Mouse (Mus musculus) E14TG2a.4 (cell line): ENCODE results near the gene Ung.
A peak's percentile ranks its signal among the peaks of the same experiment; 100 is the strongest.

ENCODE experiments used
- H3K27me3 ChIP-seq: 2 replicates; pipeline ENCODE4 v1.6.1; 2014; ENCODE audit warnings: low read length, control low read depth; ENCODE audit not compliant: insufficient read depth
- H3K36me3 ChIP-seq: 2 replicates; pipeline ENCODE4 v1.6.1; 2014; ENCODE audit warnings: low read length, control low read depth; ENCODE audit not compliant: insufficient read depth
- H3K4me1 ChIP-seq: replicated peaks from 2 replicates; pipeline ENCODE4 v1.6.1; 2014; ENCODE audit warnings: low read depth, low read length, control low read depth
- H3K4me3 ChIP-seq: replicated peaks from 2 replicates; pipeline ENCODE4 v1.5.1; 2014; ENCODE audit warnings: mild to moderate bottlenecking, low read length
- H3K9me3 ChIP-seq: 2 replicates; pipeline ENCODE4 v1.6.1; 2014; ENCODE audit warnings: low read length, control low read depth
- CTCF ChIP-seq: conservative IDR thresholded peaks from 2 replicates; pipeline ENCODE4 v1.5.1; 2014; ENCODE audit warnings: low read length
- NANOG ChIP-seq: IDR thresholded peaks from 2 replicates; pipeline ENCODE4 v1.6.1; 2014; ENCODE audit warnings: borderline replicate concordance, low read length, mixed read lengths
- POU5F1 ChIP-seq: IDR thresholded peaks from 2 replicates; pipeline ENCODE4 v1.6.1; 2014; ENCODE audit warnings: low read length, borderline replicate concordance

The Ung gene

GRCm38 (mm10) chr5:114153490-114153889, 23.3 kb downstream of the Ung start:
- Histone ChIP-seq H3K27me3 (no peaks in the 10 kb centered on the region), H3K4me3 (peak overlapping the region; percentile 78), H3K36me3 (no peaks in the 10 kb centered on the region), H3K9me3 (peaks cover 4% of the 10 kb centered on the region), H3K4me1 (peaks cover 60% of the 10 kb centered on the region)
- TF ChIP-seq POU5F1 (no peak), CTCF (peak; percentile 89)

DNA sequence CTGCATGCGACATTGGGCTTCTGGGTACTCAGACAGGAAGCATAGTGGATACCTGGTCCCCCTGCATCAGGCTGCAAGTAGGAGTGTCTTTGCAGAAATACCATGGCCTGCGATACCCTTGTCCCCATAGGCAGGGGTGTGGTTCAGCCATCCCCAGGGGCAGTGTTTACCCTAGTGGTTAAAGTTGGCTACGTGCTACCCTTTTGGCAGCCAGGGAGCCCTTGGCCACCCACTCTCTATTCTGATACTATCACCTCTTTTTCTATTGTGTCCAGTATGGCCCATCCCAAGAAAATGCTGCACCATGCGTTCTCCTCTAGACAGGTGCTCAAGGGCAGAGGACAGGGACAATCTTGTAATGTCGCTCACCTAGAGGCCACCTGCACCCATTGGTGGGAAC, 24.6 kb downstream of the Ung start:
- Histone ChIP-seq H3K9me3 (no peaks in the 10 kb centered on the region), H3K4me1 (peaks cover 54% of the 10 kb centered on the region), H3K4me3 (no peak overlapping the region), H3K27me3 (no peaks in the 10 kb centered on the region), H3K36me3 (no peaks in the 10 kb centered on the region)
- TF ChIP-seq NANOG = no peak
- TF ChIP-seq POU5F1 = no peak
- no peak for TF ChIP-seq CTCF

GRCm38 (mm10) chr5:114155168-114155933, 25.2 kb downstream of the Ung start:
- no peaks in the 10 kb centered on the region for H3K9me3 ChIP-seq
- H3K4me1 ChIP-seq = peaks cover 51% of the 10 kb centered on the region
- H3K36me3 ChIP-seq = no peaks in the 10 kb centered on the region
- H3K27me3 ChIP-seq = no peaks in the 10 kb centered on the region
- H3K4me3 ChIP-seq = no peak overlapping the region
- no peak for TF ChIP-seq CTCF
- TF ChIP-seq POU5F1 = no peak
- TF ChIP-seq NANOG = no peak

DNA sequence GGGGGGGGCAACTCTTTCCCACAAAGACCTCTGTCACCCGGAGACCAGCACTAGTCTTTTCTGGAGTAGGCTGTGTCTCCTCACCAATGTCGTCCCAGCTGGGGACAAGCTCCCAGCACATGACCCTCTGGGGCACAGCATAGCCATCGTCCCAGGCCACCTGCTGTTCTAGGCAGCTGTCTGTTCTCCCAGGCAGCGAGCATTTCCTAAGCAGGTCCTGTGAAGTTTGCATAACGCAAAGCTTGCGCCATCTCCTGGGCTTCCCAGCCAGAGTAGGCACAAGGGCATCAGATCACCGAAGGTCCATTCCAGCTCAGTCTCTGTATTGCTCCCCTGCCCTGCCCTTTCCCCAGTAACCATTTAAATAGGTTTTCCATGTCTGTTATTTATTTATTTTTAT, 27.1 kb downstream of the Ung start:
- Histone ChIP-seq H3K4me1 (peaks cover 40% of the 10 kb centered on the region), H3K4me3 (no peak overlapping the region), H3K36me3 (no peaks in the 10 kb centered on the region), H3K27me3 (no peaks in the 10 kb centered on the region), H3K9me3 (no peaks in the 10 kb centered on the region)
- TF ChIP-seq CTCF (no peak), NANOG (no peak), POU5F1 (no peak)

DNA sequence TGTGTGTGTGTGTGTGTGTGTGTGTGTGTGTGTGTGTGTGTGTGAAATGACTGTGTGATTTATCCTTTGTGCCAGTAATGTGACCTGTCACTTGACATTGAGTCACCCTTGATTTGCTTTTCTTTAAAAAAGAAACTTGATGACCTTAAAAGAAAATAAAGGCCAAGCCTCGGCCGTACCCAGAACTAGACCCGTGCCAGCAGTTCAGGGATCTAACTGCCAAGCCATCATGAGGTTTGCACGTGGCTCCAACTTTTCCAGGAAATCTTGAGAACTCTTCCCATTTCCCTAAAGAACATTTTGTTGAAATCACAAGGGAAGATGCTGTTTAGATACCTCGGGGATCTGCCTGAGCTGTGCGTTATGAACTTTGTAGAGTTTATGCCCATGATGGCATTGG, 31.2 kb downstream of the Ung start:
- H3K36me3 ChIP-seq = no peaks in the 10 kb centered on the region
- H3K4me1 ChIP-seq = peaks cover 34% of the 10 kb centered on the region
- no peak for TF ChIP-seq CTCF
- no peak for TF ChIP-seq NANOG
- H3K4me3 ChIP-seq = no peak overlapping the region
- no peaks in the 10 kb centered on the region for H3K27me3 ChIP-seq
- no peaks in the 10 kb centered on the region for H3K9me3 ChIP-seq

GRCm38 (mm10) chr5:114162106-114162815, 32.1 kb downstream of the Ung start:
- peaks cover 37% of the 10 kb centered on the region for H3K4me1 ChIP-seq
- no peaks in the 10 kb centered on the region for H3K27me3 ChIP-seq
- TF ChIP-seq NANOG = peak; percentile 18; the same call in 1 of the 2 replicates
- TF ChIP-seq CTCF = no peak
- H3K36me3 ChIP-seq = no peaks in the 10 kb centered on the region
- no peaks in the 10 kb centered on the region for H3K9me3 ChIP-seq
- H3K4me3 ChIP-seq = no peak overlapping the region

- H3K36me3 ChIP-seq = no peaks in the 10 kb centered on the region
- no peaks in the 10 kb centered on the region for H3K9me3 ChIP-seq
- TF ChIP-seq POU5F1 (no peak), NANOG (no peak), CTCF (no peak)
- H3K27me3 ChIP-seq = no peaks in the 10 kb centered on the region
- no peak overlapping the region for H3K4me3 ChIP-seq
- peaks cover 39% of the 10 kb centered on the region for H3K4me1 ChIP-seq
Measured at GRCm38 (mm10) chr5:114163117-114163696, 33.0 kb downstream of the Ung start.

DNA sequence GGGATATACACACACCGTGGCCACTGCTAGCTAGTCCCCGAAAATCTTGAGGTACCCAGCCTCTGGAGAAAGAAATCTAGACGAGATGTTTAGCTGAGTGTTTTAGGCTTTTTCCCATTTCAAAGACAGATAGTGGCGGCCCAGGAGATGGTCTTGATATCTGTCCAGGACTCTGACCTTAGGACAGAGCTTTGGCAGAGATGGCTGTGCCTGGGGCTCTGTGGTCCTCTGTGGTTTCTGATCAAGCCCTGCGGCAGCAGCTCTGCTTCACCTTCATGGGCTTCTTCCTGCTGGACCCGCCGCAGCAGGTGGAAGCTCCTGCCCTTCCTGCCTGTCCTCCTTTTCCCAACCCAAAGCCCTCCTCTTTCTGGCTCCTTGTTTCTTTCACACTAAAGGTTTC, 40.2 kb downstream of the Ung start:
- no peaks in the 10 kb centered on the region for H3K36me3 ChIP-seq
- no peaks in the 10 kb centered on the region for H3K27me3 ChIP-seq
- H3K9me3 ChIP-seq = no peaks in the 10 kb centered on the region
- TF ChIP-seq POU5F1 = no peak
- no peak for TF ChIP-seq NANOG
- TF ChIP-seq CTCF = no peak
- H3K4me3 ChIP-seq = no peak overlapping the region
- peaks cover 42% of the 10 kb centered on the region for H3K4me1 ChIP-seq

DNA sequence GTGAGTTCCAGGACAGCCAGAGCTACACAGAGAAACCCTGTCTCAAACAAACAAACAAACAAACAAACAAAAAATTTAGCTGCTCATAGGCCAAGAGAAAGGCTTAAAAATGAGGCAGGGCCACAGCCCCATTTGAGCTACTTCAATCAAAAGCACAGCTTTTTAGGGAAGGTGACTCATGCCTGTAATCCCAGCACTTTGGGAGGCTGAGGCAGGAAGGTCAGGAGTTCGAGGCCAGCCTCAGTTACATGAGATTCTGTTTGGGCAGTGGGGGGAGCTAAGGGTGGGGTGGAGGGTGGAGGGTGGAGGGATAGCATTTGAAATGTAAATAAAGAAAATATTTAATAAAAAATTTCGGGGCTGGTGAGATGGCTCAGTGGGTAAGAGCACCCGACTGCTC, 42.8 kb downstream of the Ung start:
- H3K36me3 ChIP-seq = no peaks in the 10 kb centered on the region
- TF ChIP-seq CTCF (no peak), POU5F1 (no peak), NANOG (no peak)

More for the DNA sequence above, 42.8 kb downstream of the Ung start:
- no peak overlapping the region for H3K4me3 ChIP-seq
- peaks cover 41% of the 10 kb centered on the region for H3K4me1 ChIP-seq
- H3K27me3 ChIP-seq = no peaks in the 10 kb centered on the region
- H3K9me3 ChIP-seq = no peaks in the 10 kb centered on the region
